Mouse (Mus musculus) heart, adult 2 months (tissue): ENCODE data around the gene Grhl1.

Experiments
- CTCF ChIP-seq: fragments of 200-600 bp; IDR thresholded peaks from 2 replicates; pipeline ENCODE4 v1.8.1; 2022; ENCODE audit warnings: antibody characterized with exemption, mild to moderate bottlenecking, moderate library complexity
- POLR2A ChIP-seq: fragments of 200-500 bp; IDR thresholded peaks from 2 replicates; pipeline ENCODE4 v1.6.1; 2011; ENCODE audit warnings: mild to moderate bottlenecking, low read depth, low read length, control low read depth; ENCODE audit not compliant: insufficient read depth

GRCm38 (mm10) chr12:24567606-24568005 lies 4.5 kb upstream of the Grhl1 start:
- TF ChIP-seq CTCF (no peak), POLR2A (no peak)
